Mouse (Mus musculus) adrenal gland, adult 2 months (tissue): ENCODE data around the gene Dst. TPM values are rescaled to one million over a fixed set of nuclear protein-coding genes. Genes with fewer than 3 reads are reported as not detected.
A peak's percentile ranks its signal among the peaks of the same experiment; 100 is the strongest.

Experiments
- DNase-seq: peaks from one replicate; pipeline ENCODE4 v3.0.0; 2021
- polyA plus RNA-seq: library from polyadenylated mRNA; depleted of rRNA; stranded (reverse); fragments of >200 nt; gene quantifications from 2 replicates; pipeline ENCODE4 v1.2.3, GENCODE M21; 2012
- total RNA-seq, 2 experiments: library from RNA; stranded (reverse); gene quantifications; 2 replicates each; pipeline ENCODE4 v1.2.3; 2021

The Dst gene
- total and polyA plus RNA-seq, 3 experiments: 53.3 to 134 (median 125) TPM

DNA sequence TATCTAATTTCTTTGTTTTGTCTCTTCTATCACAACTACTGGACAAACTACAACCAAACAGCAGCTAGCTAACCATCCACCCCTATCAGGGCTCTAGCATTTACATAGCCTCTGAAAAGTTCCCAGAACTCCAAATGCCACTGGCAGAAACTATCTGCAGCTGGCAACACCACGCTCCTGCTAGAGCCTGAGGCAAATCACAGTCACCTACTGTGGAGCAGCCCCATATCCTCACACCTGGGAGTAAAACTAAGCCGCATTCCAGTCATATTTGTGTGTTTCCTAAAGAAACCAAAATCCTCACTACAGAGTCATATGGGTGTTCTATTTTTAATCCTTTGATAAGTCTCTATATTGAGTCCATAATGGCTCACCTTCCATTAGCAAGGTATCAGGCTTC lies 194.6 kb downstream of the Dst start:
- DNase-seq: no peak

- peak; percentile 24 for DNase-seq
Observed at GRCm38 (mm10) chr1:34103176-34103575, 195.2 kb downstream of the Dst start.

- DNase-seq: peak; percentile 61
Observed at GRCm38 (mm10) chr1:34103713-34104172, 195.7 kb downstream of the Dst start.

DNA sequence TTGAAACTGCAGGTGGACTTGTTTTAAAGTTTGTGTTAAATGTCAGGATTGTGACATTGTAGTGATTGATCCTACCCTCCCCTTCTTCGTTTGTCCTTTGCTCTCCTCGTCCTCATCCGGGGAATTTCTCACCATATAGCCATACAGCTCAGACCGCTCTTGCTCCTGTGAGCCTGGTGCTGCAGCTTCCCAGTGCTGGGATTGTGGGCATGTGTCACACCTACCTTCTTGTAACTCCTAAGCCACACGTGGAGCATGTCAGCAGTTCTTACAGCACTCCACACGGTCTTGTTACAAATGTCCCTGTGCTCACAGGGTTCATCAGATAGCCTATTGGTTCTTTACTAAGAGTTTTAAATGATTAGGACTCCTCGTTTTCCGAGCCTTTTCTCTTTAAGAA lies 196.8 kb downstream of the Dst start:
- no peak for DNase-seq

DNA sequence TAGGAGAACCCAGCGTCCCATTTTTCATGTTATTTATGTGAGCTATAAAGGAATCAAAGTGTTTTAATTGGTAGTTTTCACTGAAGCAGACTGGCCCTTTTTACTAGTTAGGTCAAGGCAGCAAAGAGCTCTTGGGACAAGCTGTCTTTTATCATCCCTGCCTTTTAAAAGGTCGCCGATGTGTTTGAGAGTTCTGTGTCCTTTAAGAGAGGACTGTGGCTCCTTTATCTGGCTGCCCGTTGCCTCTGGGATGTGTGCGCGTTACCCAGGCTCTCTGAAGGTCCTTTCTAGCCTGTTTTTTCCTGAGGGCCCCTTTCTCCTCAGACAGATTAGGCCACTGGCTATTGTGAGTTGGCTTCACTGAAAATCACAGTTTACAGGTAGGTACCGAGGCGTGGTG lies 198.6 kb downstream of the Dst start:
- DNase-seq: peak; percentile 44

GRCm38 (mm10) chr1:34107076-34107475 lies 199.1 kb downstream of the Dst start:
- DNase-seq: no peak

DNA sequence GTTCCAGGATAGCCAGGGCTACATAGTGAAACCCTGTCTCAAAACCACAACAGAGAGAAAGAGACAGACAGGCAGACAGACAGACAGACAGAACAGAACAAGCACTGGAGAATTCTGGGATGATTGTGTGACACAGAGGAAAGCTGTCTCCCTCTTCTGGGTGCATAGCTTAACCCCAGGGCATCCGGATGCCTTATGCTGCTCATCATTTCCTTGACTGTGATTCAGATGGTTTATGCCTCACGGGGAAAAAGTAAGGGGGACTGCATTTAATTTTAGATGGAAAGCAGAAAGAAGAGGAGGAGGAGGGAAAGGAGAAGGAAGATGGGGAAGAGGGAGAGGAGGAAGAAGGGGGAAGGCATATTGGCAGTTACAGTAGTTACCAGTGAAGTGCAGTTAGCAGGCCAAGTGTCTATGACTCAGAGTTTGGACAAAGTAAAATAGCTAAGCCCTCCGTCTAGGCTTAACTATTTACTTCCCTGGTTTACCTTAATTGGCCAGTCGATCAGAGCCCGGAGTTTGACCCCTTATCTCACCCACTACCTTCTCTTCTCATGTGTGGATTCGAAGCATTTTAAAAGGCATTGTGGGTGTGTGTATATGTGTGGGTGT lies 201.7 kb downstream of the Dst start:
- DNase-seq: no peak

DNA sequence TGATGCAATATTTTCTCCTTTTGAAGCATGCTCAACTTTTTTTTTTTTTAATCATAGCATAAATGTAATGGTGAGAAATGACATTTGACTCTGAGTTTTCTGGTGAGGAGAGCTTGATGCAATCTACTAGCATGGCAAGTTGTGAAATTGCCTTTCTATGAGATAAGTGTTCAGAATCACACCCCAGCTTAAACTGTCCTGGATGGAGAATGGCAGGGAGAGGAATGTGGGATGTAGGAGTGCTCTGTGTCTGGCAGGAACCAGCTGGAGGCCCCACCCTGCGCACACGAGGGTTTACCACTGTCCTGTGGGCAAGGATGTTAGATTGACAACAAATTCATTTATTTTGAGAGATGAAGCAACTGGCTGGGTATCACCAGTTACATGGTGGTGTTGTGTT lies 202.8 kb downstream of the Dst start:
- no peak for DNase-seq

DNA sequence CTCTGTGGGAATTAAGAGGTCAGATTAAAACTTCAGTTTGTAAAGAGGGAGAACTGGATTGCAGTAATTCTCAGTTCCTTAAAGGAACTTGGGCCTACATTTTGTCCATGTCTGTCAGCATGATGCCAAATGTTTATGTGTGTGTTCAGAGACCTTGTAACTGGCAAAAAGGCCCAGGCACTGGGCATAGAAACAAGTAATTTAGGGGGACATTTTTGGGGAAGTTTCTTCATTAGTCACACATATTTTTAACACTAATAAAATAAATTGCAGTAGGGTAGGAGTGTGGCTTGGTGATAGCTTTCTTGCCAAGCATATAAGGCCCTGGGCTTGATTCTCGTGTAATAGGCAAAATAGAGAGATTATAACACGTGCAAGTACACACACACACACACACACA lies 203.9 kb downstream of the Dst start:
- DNase-seq: no peak

DNA sequence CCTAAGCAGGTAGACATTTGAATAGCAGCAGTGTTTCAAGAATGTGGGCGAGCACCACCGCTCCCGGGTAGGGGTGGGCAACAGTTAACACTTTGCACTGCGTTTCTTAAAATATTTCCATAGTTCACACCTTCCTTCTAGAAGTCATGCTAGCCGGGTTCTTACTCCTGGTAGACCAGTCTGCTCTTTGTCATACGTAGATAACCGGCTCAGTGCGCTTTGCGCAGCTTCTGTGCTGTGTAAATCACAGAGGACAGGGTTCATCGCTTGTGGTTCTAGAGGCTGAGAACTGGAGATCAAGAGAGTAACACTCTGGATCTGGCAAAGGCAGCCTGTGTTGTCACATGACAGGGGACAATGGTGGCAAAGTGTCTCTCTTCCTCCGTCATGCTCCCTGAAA lies 208.4 kb downstream of the Dst start:
- DNase-seq: no peak

DNA sequence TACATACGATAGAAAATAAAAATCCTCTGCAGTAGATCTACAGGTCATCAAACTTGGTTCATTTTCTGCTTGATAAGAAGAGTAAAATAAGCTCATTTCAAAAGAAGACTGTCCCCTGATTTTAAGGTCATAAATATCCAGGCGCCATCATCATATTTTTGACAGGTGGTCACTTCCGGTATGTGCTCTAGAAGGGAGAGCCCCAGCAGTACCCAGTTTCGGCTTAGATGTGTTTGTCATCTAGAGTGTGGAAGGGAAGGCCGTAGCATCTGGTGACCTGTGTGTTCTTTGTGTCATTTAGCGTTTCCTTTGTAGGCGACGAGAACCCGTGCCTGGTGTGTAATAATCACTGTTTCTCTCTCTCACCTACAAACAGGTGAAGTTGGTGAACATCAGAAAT lies 209.0 kb downstream of the Dst start:
- DNase-seq: no peak

GRCm38 (mm10) chr1:34117709-34118108 lies 209.7 kb downstream of the Dst start:
- no peak for DNase-seq

DNA sequence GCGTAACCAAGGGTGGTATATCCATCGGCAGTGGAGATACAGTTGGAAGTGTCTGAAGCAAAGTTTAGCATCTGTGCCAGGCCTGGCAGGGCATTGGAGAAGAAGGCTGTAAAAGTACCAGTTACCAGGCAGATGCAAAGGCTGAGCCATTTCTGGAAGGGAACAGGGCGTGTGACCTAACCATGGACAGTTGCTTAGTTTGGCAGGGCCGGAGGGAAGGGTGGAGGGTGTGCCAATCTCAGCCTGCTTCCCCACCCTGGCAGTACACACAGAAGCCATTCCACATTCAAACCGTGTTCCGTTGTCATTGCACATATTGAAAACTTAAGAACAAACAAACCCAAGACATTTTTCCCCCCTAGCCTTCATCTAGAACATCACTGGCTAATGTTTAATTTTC lies 212.0 kb downstream of the Dst start:
- DNase-seq: no peak

DNA sequence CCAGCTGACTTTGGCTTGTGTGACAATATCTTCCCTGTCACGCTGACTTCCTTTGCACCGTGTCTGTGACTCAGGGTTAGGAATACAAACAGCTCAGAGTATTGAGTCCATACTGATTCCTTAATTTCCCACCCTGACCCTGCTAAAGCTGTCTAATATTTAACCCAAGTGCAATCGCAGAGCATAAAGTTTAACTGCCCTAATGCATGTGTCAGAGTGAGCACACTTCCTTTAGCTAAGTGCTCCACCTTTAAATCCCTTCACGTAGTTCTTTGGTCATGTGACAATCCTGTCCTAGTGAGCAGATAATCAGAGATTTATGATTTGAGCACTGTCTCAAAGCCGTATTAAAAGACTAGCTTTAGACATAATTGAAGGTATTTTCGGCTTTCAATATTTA lies 212.6 kb downstream of the Dst start:
- DNase-seq: peak; percentile 33

GRCm38 (mm10) chr1:34121157-34122015 lies 213.4 kb downstream of the Dst start:
- DNase-seq: peak; percentile 85

GRCm38 (mm10) chr1:34122198-34122597 lies 214.2 kb downstream of the Dst start:
- DNase-seq: peak; percentile 18

GRCm38 (mm10) chr1:34122905-34123304 lies 214.9 kb downstream of the Dst start:
- peak; percentile 53 for DNase-seq

DNA sequence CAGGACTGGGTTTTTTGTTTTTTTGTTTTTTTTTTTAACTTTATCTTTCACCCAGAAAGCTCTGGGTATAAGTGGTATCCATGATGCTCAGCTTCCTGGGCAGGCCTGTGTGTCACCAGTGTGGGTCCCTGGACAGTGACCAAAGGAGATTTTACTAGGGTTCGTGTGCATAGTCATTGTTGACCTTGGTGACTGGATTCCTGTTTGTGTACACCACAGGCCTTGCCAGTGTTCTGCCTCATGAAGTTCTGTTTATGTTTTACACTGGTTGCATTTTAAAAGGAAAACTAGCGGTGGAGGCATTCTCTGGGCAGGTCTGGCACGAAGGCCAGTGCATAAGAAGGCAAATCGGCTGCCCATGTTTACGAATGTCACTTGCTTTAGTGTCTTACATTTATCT lies 215.3 kb downstream of the Dst start:
- peak; percentile 77 for DNase-seq

DNA sequence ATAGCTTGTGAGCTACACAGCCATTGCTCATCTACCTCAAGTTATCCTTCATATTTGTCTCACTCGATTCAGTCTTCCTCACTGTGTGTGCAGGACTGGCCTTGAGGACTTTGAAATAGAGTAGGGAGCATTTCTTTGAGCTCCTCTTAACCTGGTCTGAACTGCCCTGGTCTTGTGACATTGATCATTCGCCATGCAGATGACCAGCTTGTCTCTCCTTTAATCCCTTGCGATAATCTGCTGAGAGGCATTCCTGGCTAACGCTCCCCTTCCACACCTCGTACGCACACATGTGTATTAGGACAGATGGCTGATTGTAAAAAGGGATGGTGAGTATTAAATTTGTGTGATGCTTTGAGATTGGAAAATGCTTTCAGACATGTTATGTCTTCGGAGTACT lies 216.4 kb downstream of the Dst start:
- DNase-seq: no peak

- no peak for DNase-seq
Observed at GRCm38 (mm10) chr1:34125148-34125547, 217.1 kb downstream of the Dst start.

- no peak for DNase-seq
Observed at GRCm38 (mm10) chr1:34127714-34128474, 219.9 kb downstream of the Dst start.

DNA sequence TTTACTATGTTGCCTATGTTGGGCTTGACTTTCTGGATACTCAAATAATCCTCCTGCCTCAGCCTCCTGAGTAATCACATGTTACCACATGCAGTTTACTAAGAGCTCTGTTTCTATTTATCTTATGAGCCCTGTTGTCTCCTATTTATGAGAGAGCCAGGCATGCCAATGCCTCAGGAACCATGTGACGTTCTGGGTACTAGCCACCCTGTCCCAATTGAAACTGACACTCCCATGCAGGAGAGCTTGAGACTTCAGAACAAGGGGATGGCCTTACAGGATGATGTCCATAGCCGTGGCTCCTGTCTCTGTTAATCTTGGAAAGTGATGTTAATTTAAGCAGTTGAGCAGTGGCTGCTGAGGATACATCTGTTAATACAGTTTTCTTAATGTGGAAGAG lies 220.8 kb downstream of the Dst start:
- no peak for DNase-seq

GRCm38 (mm10) chr1:34129691-34130090 lies 221.7 kb downstream of the Dst start:
- DNase-seq: peak; percentile 20
